Mouse (Mus musculus) layer of hippocampus, adult 9-10 months (tissue): ENCODE data around the gene Limd2.

Experiments
- DNase-seq: peaks from one replicate; pipeline ENCODE4 v3.0.0; 2022; ENCODE audit warnings: low spot score

Gene Limd2

GRCm38 (mm10) chr11:106124784-106125183, 35.9 kb downstream of the Limd2 start:
- no peak for DNase-seq

DNA sequence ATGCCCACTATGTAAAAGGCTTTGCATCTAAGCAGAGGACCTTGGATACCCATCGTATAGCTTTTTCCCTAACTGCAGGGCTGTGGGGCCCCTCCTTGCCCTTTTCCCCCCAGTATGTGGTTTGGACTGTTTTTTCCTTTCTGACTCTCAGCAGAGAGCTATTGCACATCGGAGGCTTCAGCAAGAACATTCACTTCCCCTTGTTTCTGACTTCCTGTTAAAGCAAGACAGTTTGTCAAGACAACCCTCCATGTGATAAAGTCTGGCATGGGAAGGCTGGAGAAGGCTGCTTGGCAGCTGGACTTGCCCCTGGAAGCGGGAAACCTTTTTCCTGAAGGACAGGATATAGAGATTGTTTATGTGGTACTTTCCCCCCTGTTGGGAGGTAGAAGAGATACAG, 37.9 kb downstream of the Limd2 start:
- no peak for DNase-seq

DNA sequence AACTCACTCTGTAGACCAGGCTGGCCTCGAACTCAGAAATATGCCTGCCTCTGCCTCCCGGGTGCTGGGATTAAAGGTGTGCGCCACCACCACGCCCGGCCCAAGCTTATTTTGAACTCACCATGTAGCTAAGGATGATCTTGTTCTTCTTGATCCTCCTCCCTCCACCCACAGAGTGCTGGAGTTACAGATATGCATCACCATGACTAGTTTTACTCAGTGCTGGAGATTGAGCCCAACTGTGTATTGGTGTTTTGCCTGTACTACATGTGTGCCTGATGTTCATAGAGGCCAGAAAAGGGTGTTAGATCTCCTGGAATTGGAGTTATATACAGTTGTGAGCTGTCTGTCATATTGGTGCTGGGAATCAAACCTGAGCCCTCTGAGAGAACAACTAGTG, 38.4 kb downstream of the Limd2 start:
- DNase-seq, result no peak

DNA sequence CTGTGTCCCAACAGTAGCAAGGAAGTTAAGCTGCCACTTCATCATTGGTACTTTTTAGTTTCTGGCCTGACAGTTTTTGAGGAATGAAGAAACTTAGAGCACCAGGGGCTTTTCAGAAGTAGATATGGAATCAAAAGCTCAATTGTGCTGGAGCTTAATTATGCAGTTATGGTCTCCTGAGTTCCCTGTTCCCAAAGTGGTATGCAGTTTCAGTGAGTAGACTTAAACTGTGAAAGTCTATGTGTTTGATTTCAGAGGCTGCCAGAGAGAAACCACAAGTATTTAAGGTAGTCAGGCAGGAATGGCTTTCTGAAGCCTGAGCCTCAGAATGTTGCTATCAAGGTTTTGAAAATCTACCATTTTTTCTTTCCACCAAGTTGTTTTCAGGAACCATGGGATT, 49.0 kb downstream of the Limd2 start:
- no peak for DNase-seq
